Mouse (Mus musculus) ovary, postnatal 10 days (tissue): Measurements from ENCODE around the gene Mfsd14a.
A peak's percentile ranks its signal among the peaks of the same experiment; 100 is the strongest.
"Not testable (repeated sequence)": the region's sequence is repeated elsewhere in the genome, so short reads cannot be mapped to it uniquely, and the experiment has no call there.

ENCODE experiments used
- DNase-seq: peaks from one replicate; pipeline ENCODE4 v3.0.0; 2022; ENCODE audit warnings: low spot score

Mfsd14a gene

GRCm38 (mm10) chr3:116662463-116662863 lies at the start of gene Mfsd14a:
Gene Mfsd14a (minus strand): TSS chr3:116662677.
- peak; percentile 96 for DNase-seq

- peak; percentile 77 for DNase-seq
Measured at GRCm38 (mm10) chr3:116711624-116712435, 49.4 kb upstream of the Mfsd14a start.

GRCm38 (mm10) chr3:116710941-116711340 lies 48.5 kb upstream of the Mfsd14a start:
- DNase-seq = no peak

- no peak for DNase-seq
Measured at GRCm38 (mm10) chr3:116705637-116706204, 43.2 kb upstream of the Mfsd14a start.

- no peak for DNase-seq
Measured at GRCm38 (mm10) chr3:116703835-116704234, 41.4 kb upstream of the Mfsd14a start.

GRCm38 (mm10) chr3:116702647-116703272 lies 40.3 kb upstream of the Mfsd14a start:
- no peak for DNase-seq

GRCm38 (mm10) chr3:116701601-116702000 lies 39.1 kb upstream of the Mfsd14a start:
- DNase-seq = no peak

- no peak for DNase-seq
Measured at GRCm38 (mm10) chr3:116698786-116699185, 36.3 kb upstream of the Mfsd14a start.

- no peak for DNase-seq
Measured at GRCm38 (mm10) chr3:116695666-116695985, 33.1 kb upstream of the Mfsd14a start.

- no peak for DNase-seq
Measured at GRCm38 (mm10) chr3:116694955-116695665, 32.6 kb upstream of the Mfsd14a start.

GRCm38 (mm10) chr3:116694312-116694711 lies 31.8 kb upstream of the Mfsd14a start:
- no peak for DNase-seq

GRCm38 (mm10) chr3:116681160-116681559 lies 18.7 kb upstream of the Mfsd14a start, which contains the start of gene Gm43191:
Gene Gm43191 (minus strand): TSS chr3:116681260.
- DNase-seq = no peak

- not testable (repeated sequence) for DNase-seq
Measured at GRCm38 (mm10) chr3:116664281-116664680, 1.8 kb upstream of the Mfsd14a start.

- DNase-seq = peak; percentile 42
Measured at GRCm38 (mm10) chr3:116661870-116662414, 535 bp downstream of the Mfsd14a start.

- no peak for DNase-seq
Measured at GRCm38 (mm10) chr3:116661288-116661869, 1.1 kb downstream of the Mfsd14a start.

GRCm38 (mm10) chr3:116659856-116660430 lies 2.5 kb downstream of the Mfsd14a start:
- DNase-seq = no peak

- DNase-seq = no peak
Measured at GRCm38 (mm10) chr3:116658928-116659565, 3.4 kb downstream of the Mfsd14a start.

- no peak for DNase-seq
Measured at GRCm38 (mm10) chr3:116656184-116656965, 6.1 kb downstream of the Mfsd14a start.

GRCm38 (mm10) chr3:116654051-116654450 lies 8.4 kb downstream of the Mfsd14a start:
- DNase-seq = not testable (repeated sequence)
